Mouse (Mus musculus) MEL (cell line): Measurements from ENCODE around the gene Pard3. TPM values are rescaled to one million over a fixed set of nuclear protein-coding genes. Genes with fewer than 3 reads are reported as not detected.

Source experiments
- DNase-seq: peaks from one replicate; pipeline ENCODE4 v3.0.0; 2011; ENCODE audit warnings: low read depth, low spot score
- H3K27ac ChIP-seq: 2 replicates; pipeline ENCODE4 v1.5.1; 2012; ENCODE audit warnings: low read depth, mild to moderate bottlenecking, control low read depth, low read length, moderate library complexity; ENCODE audit not compliant: control insufficient read depth
- H3K27me3 ChIP-seq, 2 experiments: fragments of 150-350 bp in 1 of 2; sonication (generic) in 1 of 2; 2 replicates each; pipeline ENCODE4 v1.6.1; 2012; ENCODE audit warnings: low read length in 2 of 2, mild to moderate bottlenecking in 2 of 2, improper control_type of control experiment in 1 of 2, moderate library complexity in 1 of 2; ENCODE audit not compliant: insufficient read depth in 2 of 2, control insufficient read depth in 1 of 2
- H3K36me3 ChIP-seq, 2 experiments: 2 replicates each; pipeline ENCODE4 v1.6.1; 2012 to 2014; ENCODE audit warnings: low read length in 2 of 2, improper control_type of control experiment in 1 of 2, inconsistent platforms in 1 of 2, mild to moderate bottlenecking in 1 of 2; ENCODE audit not compliant: insufficient read depth in 2 of 2, control insufficient read depth in 1 of 2
- H3K4me1 ChIP-seq, 2 experiments: fragments of 150-350 bp in 1 of 2; sonication (generic) in 1 of 2; 2 replicates each; pipeline ENCODE4 v1.6.1; 2012; ENCODE audit warnings: low read length in 2 of 2, improper control_type of control experiment in 1 of 2, mild to moderate bottlenecking in 1 of 2; ENCODE audit not compliant: insufficient read depth in 2 of 2, control insufficient read depth in 1 of 2
- H3K4me3 ChIP-seq, 2 experiments: fragments of 150-350 bp in 1 of 2; sonication (generic) in 1 of 2; 2 replicates each; pipeline ENCODE4 v1.5.1; 2012; ENCODE audit warnings: low read depth in 2 of 2, low read length in 2 of 2, mild to moderate bottlenecking in 2 of 2, moderate library complexity in 2 of 2, control low read depth in 1 of 2, improper control_type of control experiment in 1 of 2; ENCODE audit not compliant: control insufficient read depth in 1 of 2, insufficient read depth in 1 of 2
- H3K79me2 ChIP-seq: 2 replicates; pipeline ENCODE4 v1.6.1; 2012; ENCODE audit warnings: mild to moderate bottlenecking, low read length, moderate library complexity; ENCODE audit not compliant: control insufficient read depth, poor library complexity, insufficient read depth
- H3K9ac ChIP-seq: 2 replicates; pipeline ENCODE4 v1.6.1; 2012; ENCODE audit warnings: low read depth, mild to moderate bottlenecking, control low read depth, low read length, moderate library complexity; ENCODE audit not compliant: control insufficient read depth, poor library complexity, severe bottlenecking
- H3K9me3 ChIP-seq: fragments of 150-350 bp; sonication (generic); replicated peaks from 2 replicates; pipeline ENCODE4 v1.6.1; 2012; ENCODE audit warnings: mild to moderate bottlenecking, low read length, improper control_type of control experiment, moderate library complexity; ENCODE audit not compliant: insufficient read depth
- CHD1 ChIP-seq: IDR thresholded peaks from 2 replicates; pipeline ENCODE4 v1.6.1; 2012; ENCODE audit warnings: low read depth, mild to moderate bottlenecking, inconsistent platforms, low read length, improper control_type of control experiment
- CHD2 ChIP-seq: IDR thresholded peaks from 2 replicates; pipeline ENCODE4 v1.6.1; 2011; ENCODE audit warnings: low read length, improper control_type of control experiment
- ELF1 ChIP-seq: IDR thresholded peaks from 2 replicates; pipeline ENCODE4 v1.6.1; 2014; ENCODE audit warnings: low read depth, mild to moderate bottlenecking, inconsistent platforms, low read length, improper control_type of control experiment, moderate library complexity
- EP300 ChIP-seq, 2 experiments: IDR thresholded peaks; 2 replicates each; pipeline ENCODE4 v1.6.1; 2011; ENCODE audit warnings: improper control_type of control experiment in 2 of 2, low read length in 2 of 2, low read depth in 1 of 2, mild to moderate bottlenecking in 1 of 2
- ETS1 ChIP-seq: IDR thresholded peaks from 2 replicates; pipeline ENCODE4 v1.6.1; 2012; ENCODE audit warnings: low read depth, mild to moderate bottlenecking, inconsistent platforms, low read length, improper control_type of control experiment, moderate library complexity
- GABPA ChIP-seq: IDR thresholded peaks from 2 replicates; pipeline ENCODE4 v1.6.1; 2012; ENCODE audit warnings: low read depth, mild to moderate bottlenecking, inconsistent platforms, low read length, improper control_type of control experiment, moderate library complexity
- HCFC1 ChIP-seq: IDR thresholded peaks from 2 replicates; pipeline ENCODE4 v1.6.1; 2012; ENCODE audit warnings: low read depth, mild to moderate bottlenecking, inconsistent platforms, low read length, improper control_type of control experiment, moderate library complexity
- JUND ChIP-seq: IDR thresholded peaks from 2 replicates; pipeline ENCODE4 v1.6.1; 2011; ENCODE audit warnings: low read depth, mild to moderate bottlenecking, improper control_type of control experiment, low read length
- MAZ ChIP-seq: IDR thresholded peaks from 2 replicates; pipeline ENCODE4 v1.6.1; 2012; ENCODE audit warnings: low read depth, mild to moderate bottlenecking, inconsistent platforms, low read length, improper control_type of control experiment
- MEF2A ChIP-seq: IDR thresholded peaks from 2 replicates; pipeline ENCODE4 v1.6.1; 2014; ENCODE audit warnings: low read depth, mild to moderate bottlenecking, inconsistent platforms, low read length, improper control_type of control experiment; ENCODE audit not compliant: poor library complexity, insufficient replicate concordance, severe bottlenecking; ENCODE audit errors: extremely low read depth
- MYB ChIP-seq: IDR thresholded peaks from 2 replicates; pipeline ENCODE4 v1.6.1; 2011; ENCODE audit warnings: mild to moderate bottlenecking, low read depth, low read length, improper control_type of control experiment
- MYC ChIP-seq: IDR thresholded peaks from 2 replicates; pipeline ENCODE4 v1.6.1; 2011; ENCODE audit warnings: low read depth, mild to moderate bottlenecking, low read length, improper control_type of control experiment, moderate library complexity
- SMC3 ChIP-seq: IDR thresholded peaks from 2 replicates; pipeline ENCODE4 v1.6.1; 2011; ENCODE audit warnings: low read depth, low read length, improper control_type of control experiment
- TCF12 ChIP-seq: IDR thresholded peaks from 2 replicates; pipeline ENCODE4 v1.6.1; 2014; ENCODE audit warnings: low read depth, mild to moderate bottlenecking, inconsistent platforms, low read length, improper control_type of control experiment, moderate library complexity
- UBTF ChIP-seq: IDR thresholded peaks from 2 replicates; pipeline ENCODE4 v1.6.1; 2012; ENCODE audit warnings: low read depth, mild to moderate bottlenecking, inconsistent platforms, low read length, improper control_type of control experiment, moderate library complexity, borderline replicate concordance; ENCODE audit not compliant: insufficient read depth
- USF1 ChIP-seq: IDR thresholded peaks from 2 replicates; pipeline ENCODE4 v1.6.1; 2014; ENCODE audit warnings: low read depth, mild to moderate bottlenecking, inconsistent platforms, low read length, improper control_type of control experiment, moderate library complexity
- ZC3H11A ChIP-seq: IDR thresholded peaks from 2 replicates; pipeline ENCODE4 v1.6.1; 2012; ENCODE audit warnings: low read depth, mild to moderate bottlenecking, inconsistent platforms, low read length, improper control_type of control experiment
- ZKSCAN1 ChIP-seq: IDR thresholded peaks from 2 replicates; pipeline ENCODE4 v1.6.1; 2012; ENCODE audit warnings: low read depth, mild to moderate bottlenecking, inconsistent platforms, low read length, improper control_type of control experiment, moderate library complexity
- ZMIZ1 ChIP-seq: IDR thresholded peaks from 2 replicates; pipeline ENCODE4 v1.6.1; 2012; ENCODE audit warnings: low read depth, mild to moderate bottlenecking, inconsistent platforms, low read length, improper control_type of control experiment, moderate library complexity
- polyA plus RNA-seq, 2 experiments: library from polyadenylated mRNA; stranded (reverse) in 1 of 2; unstranded in 1 of 2; fragments of >175 nt in 1 of 2; fragments of >200 nt in 1 of 2; gene quantifications; 2 replicates each; pipeline versions ENCODE4 v1.2.1 to v1.2.4; 2012; ENCODE audit warnings: low replicate concordance in 2 of 2, low read depth in 1 of 2; ENCODE audit not compliant: insufficient read length in 2 of 2, insufficient read depth in 1 of 2, missing spikeins in 1 of 2
- total RNA-seq: library from RNA; depleted of rRNA; stranded (reverse); fragments of 300-350 nt; gene quantifications from 2 replicates; pipeline ENCODE4 v1.2.3, GENCODE M21; 2012

The Pard3 gene
- total and polyA plus RNA-seq, 3 experiments, result not detected

DNA sequence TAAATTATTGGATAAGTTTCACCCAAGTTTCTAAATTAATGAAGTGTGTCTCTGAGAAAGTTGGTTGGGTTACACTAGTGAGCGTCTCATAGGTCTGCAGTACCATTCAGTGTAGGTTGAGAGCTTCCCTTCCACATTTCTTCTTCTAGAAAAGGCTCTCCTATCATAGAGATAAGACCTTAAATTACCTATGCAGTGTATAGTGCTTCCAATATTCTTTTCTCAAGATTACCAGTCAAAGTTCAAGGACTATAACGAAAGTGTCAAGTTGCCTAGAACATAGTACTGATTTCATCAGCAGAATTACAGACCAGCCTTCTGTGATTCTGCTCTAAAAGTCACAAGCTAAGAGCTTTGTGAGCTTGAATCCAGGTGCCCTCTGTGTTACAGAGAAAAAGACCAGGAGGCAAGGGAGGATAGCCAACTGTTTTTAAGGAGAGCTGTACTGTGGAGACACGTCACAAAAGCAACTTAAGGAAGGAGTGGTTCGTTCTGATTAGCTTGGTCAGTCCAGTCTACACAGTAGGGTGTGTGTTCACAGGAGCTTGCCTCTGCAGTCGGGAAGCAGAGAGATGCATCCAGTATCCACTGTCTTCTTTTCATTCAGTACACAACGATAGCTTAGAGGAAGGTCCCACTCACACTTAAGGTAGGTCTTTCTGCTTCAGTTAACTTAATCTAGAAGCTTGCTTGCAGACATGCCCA is 229.5 kb downstream of the Pard3 start:
- Histone ChIP-seq H3K27me3 (no peaks in the 10 kb centered on the region), H3K9ac (no peak overlapping the region), H3K4me3 (no peak overlapping the region), H3K36me3 (no peaks in the 10 kb centered on the region), H3K27ac (no peak overlapping the region), H3K79me2 (no peaks in the 10 kb centered on the region), H3K9me3 (no peaks in the 10 kb centered on the region), H3K4me1 (no peaks in the 10 kb centered on the region)
- DNase-seq, result no peak
- TF ChIP-seq ZKSCAN1 (no peak), MAZ (no peak), MEF2A (no peak), EP300 (IDR thresholded peaks at IDR 0.05; ENCODE audit: low read depth in 1 of 2, low read length in 2 of 2) (no peak), MYC (no peak), TCF12 (no peak), CHD2 (no peak), ZMIZ1 (no peak), CHD1 (no peak), USF1 (no peak), ETS1 (no peak), JUND (no peak), ZC3H11A (no peak), HCFC1 (no peak), UBTF (no peak), ELF1 (no peak), MYB (no peak), GABPA (no peak), SMC3 (no peak)

DNA sequence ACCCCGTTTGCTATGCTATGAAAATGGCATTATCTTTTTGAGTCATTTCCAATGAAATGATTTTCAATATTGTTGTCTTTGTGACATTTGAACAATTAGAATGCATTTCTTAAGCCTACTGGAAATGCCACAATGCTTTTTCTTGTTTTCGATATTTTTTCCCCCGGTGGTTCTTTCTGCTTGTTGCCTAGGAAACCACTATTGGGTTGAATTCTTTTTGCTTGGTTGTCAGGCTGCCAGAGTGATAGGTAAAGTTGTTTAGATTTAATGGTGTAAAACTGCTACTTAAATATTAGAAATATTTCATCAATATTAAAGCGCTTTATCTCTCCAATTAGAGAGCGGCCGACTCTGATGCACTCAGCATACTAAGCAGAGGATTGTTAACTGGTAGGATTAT is 230.4 kb downstream of the Pard3 start:
- no peaks in the 10 kb centered on the region for H3K27me3 ChIP-seq
- no peak overlapping the region for H3K4me3 ChIP-seq
- no peak overlapping the region for H3K27ac ChIP-seq
- no peaks in the 10 kb centered on the region for H3K36me3 ChIP-seq
- DNase-seq, result no peak
- no peak overlapping the region for H3K9ac ChIP-seq
- TF ChIP-seq ZMIZ1 (no peak), MEF2A (no peak), HCFC1 (no peak), ETS1 (no peak)
- TF ChIP-seq, all 39 proteins: peak for 0
- Histone ChIP-seq H3K9me3 (no peaks in the 10 kb centered on the region), H3K4me1 (no peaks in the 10 kb centered on the region), H3K79me2 (no peaks in the 10 kb centered on the region)
